Mouse (Mus musculus) neural tube, embryonic 12.5 days (tissue): Measurements from ENCODE around the gene Ptprh. TPM values are rescaled to one million over a fixed set of nuclear protein-coding genes. Genes with fewer than 3 reads are reported as not detected.
"Not testable (repeated sequence)": the region's sequence is repeated elsewhere in the genome, so short reads cannot be mapped to it uniquely, and the experiment has no call there.

Experiments used
- ATAC-seq: fragments of 200-750 bp; cut with Nextera tagmentation; 2 replicates; pipeline ENCODE4 v1.8.0; 2017; ENCODE audit warnings: low read depth, mild to moderate bottlenecking, moderate TSS enrichment, moderate library complexity; ENCODE audit not compliant: low FRiP score
- H3K27ac ChIP-seq: fragments of 300-500 bp; sonication (generic); 2 replicates; pipeline ENCODE4 v1.5.1; 2016
- H3K27me3 ChIP-seq: fragments of 300-500 bp; sonication (generic); replicated peaks from 2 replicates; pipeline ENCODE4 v1.6.1; 2016; ENCODE audit warnings: mild to moderate bottlenecking
- H3K36me3 ChIP-seq: fragments of 300-500 bp; sonication (generic); 2 replicates; pipeline ENCODE4 v1.6.1; 2016; ENCODE audit warnings: mild to moderate bottlenecking
- H3K4me1 ChIP-seq: fragments of 300-500 bp; sonication (generic); 2 replicates; pipeline ENCODE4 v1.6.1; 2016
- H3K4me2 ChIP-seq: fragments of 300-500 bp; sonication (generic); replicated peaks from 2 replicates; pipeline ENCODE4 v1.6.1; 2016; ENCODE audit warnings: mild to moderate bottlenecking
- H3K4me3 ChIP-seq: fragments of 300-500 bp; sonication (generic); 2 replicates; pipeline ENCODE4 v1.5.1; 2016
- H3K9ac ChIP-seq: fragments of 300-500 bp; sonication (generic); 2 replicates; pipeline ENCODE4 v1.6.1; 2016; ENCODE audit warnings: mild to moderate bottlenecking
- H3K9me3 ChIP-seq: fragments of 300-500 bp; sonication (generic); 2 replicates; pipeline ENCODE4 v1.6.1; 2016; ENCODE audit warnings: mild to moderate bottlenecking
- WGBS: fragments of 180-500 bp; shearing (Covaris S2); methylation state at CpG from one replicate; pipeline ENCODE4 v1.1.7; 2016; 5-methylcytosine and 5-hydroxymethylcytosine counted together
- polyA plus RNA-seq: library from polyadenylated mRNA; unstranded; fragments of >200 nt; fragmentation: Nextera tagmentation; extraction: Ambion mirVana; gene quantifications from 2 replicates; pipeline ENCODE4 v1.2.1, GENCODE M21; 2016

Gene Ptprh
- polyA plus RNA-seq, 1 experiment from 2014 or later, result not detected

DNA sequence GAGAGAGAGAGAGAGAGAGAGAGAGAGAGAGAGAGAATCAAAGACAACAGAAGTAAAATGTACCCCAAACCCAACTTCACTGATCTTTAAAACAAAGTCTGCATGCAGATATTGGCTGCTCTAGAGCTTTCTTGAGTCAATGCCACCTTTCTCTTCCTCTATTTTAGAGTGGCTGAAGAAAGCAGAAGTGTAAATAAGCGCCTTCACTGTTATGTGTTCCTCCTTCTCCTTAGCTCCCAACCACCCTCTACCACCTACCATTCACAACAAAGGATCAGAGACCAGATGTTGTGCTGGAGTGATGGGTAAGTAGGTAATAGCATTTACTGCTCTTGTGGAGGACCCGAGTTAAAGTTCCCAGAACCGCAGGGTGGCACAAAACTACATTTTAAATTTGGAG, 22.4 kb downstream of the Ptprh start:
- not testable (repeated sequence) for H3K36me3 ChIP-seq, ATAC-seq, H3K4me2 ChIP-seq, H3K9ac ChIP-seq, H3K4me3 ChIP-seq, H3K4me1 ChIP-seq, H3K27ac ChIP-seq, H3K9me3 ChIP-seq, H3K27me3 ChIP-seq
- 73% methylated on average over 3 of the region's 3 CpGs for WGBS

GRCm38 (mm10) chr7:4572361-4572760, 31.5 kb downstream of the Ptprh start:
- H3K9ac ChIP-seq, H3K4me2 ChIP-seq, H3K27me3 ChIP-seq, H3K36me3 ChIP-seq, ATAC-seq, H3K4me1 ChIP-seq, H3K4me3 ChIP-seq, H3K27ac ChIP-seq, H3K9me3 ChIP-seq: not testable (repeated sequence)
- 63% methylated on average over 2 of the region's 2 CpGs for WGBS

GRCm38 (mm10) chr7:4562660-4563059, 41.2 kb downstream of the Ptprh start:
- Histone ChIP-seq H3K4me3 (no peak overlapping the region), H3K9ac (no peak overlapping the region), H3K27ac (no peak overlapping the region), H3K9me3 (no peaks in the 10 kb centered on the region), H3K4me2 (no peak overlapping the region), H3K36me3 (no peaks in the 10 kb centered on the region), H3K4me1 (no peaks in the 10 kb centered on the region), H3K27me3 (no peaks in the 10 kb centered on the region)
- no peak for ATAC-seq
- 96% methylated on average over 3 of the region's 3 CpGs for WGBS

- H3K27ac ChIP-seq, result no peak overlapping the region
- no peaks in the 10 kb centered on the region for H3K27me3 ChIP-seq
- no peaks in the 10 kb centered on the region for H3K9me3 ChIP-seq
- peak; percentile 54 for ATAC-seq
- H3K36me3 ChIP-seq, result no peaks in the 10 kb centered on the region
- WGBS, result 72% methylated on average over 6 of the region's 6 CpGs
- no peaks in the 10 kb centered on the region for H3K4me1 ChIP-seq
- H3K4me3 ChIP-seq, result no peak overlapping the region
- no peak overlapping the region for H3K9ac ChIP-seq
- H3K4me2 ChIP-seq, result 0 out of 2 replicates have a peak overlapping the region, but pooled peaks have one; percentile 22
Observed at GRCm38 (mm10) chr7:4557167-4557560, 46.7 kb downstream of the Ptprh start.

GRCm38 (mm10) chr7:4556256-4557166, 47.3 kb downstream of the Ptprh start:
- Histone ChIP-seq H3K27ac (no peak overlapping the region), H3K4me2 (0 out of 2 replicates have a peak overlapping the region, but pooled peaks have one; percentile 22), H3K9ac (no peak overlapping the region), H3K4me1 (no peaks in the 10 kb centered on the region), H3K27me3 (no peaks in the 10 kb centered on the region), H3K4me3 (no peak overlapping the region), H3K36me3 (no peaks in the 10 kb centered on the region), H3K9me3 (no peaks in the 10 kb centered on the region)
- 26% methylated on average over 15 of the region's 15 CpGs for WGBS
- peak; percentile 88 for ATAC-seq

DNA sequence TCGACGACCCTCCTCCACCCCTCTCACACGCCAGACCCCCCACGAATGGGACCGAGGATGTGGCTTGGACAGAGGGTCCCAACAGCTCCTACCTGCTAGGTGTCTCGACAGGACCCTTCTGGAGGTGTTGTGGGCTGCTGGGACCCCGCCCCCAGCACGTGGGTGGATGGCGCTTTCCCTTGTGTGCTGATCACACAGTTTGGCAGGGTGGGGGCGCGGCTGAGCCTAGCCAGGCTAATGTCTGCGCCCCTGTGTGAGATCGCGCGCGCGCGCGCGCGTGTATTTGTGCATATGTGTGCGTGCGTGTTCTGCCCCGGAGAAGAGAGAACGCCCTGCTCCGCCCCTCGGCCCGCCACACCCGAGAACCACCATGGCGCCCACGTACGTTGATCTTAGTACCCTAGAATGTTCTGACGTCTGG, 56.6 kb downstream of the Ptprh start, which contains the start of gene Syt5:
TSS of gene Syt5 (minus strand) at position 321 of the 421 bp plus-strand sequence.
- Histone ChIP-seq H3K9ac (peak within 1 kb of the TSS; percentile 57), H3K9me3 (no peaks in the 10 kb centered on the region), H3K36me3 (0 out of 2 replicates have a peak, but pooled peaks cover 3% of the 10 kb centered on the region), H3K27me3 (peaks cover 6% of the 10 kb centered on the region; the same call in 1 of the 2 replicates), H3K4me3 (peak within 1 kb of the TSS; percentile 43), H3K4me1 (peaks cover 21% of the 10 kb centered on the region), H3K27ac (peak within 1 kb of the TSS; percentile 26; the same call in 1 of the 2 replicates), H3K4me2 (peak within 1 kb of the TSS; percentile 67)
- WGBS, result 7% methylated on average over 33 of the region's 33 CpGs
- peak; percentile 72 for ATAC-seq

- Histone ChIP-seq H3K4me1 (peaks cover 21% of the 10 kb centered on the region), H3K9ac (peak overlapping the region; percentile 57), H3K9me3 (no peaks in the 10 kb centered on the region), H3K4me2 (peak overlapping the region; percentile 67), H3K36me3 (peaks cover 3% of the 10 kb centered on the region; the same call in 1 of the 2 replicates), H3K27ac (peak overlapping the region; percentile 26; the same call in 1 of the 2 replicates), H3K27me3 (peaks cover 6% of the 10 kb centered on the region; the same call in 1 of the 2 replicates), H3K4me3 (peak overlapping the region; percentile 43)
- WGBS, result under 1% methylated on average over 26 of the region's 26 CpGs
- ATAC-seq, result peak; percentile 95
Observed at GRCm38 (mm10) chr7:4546591-4547131, 57.2 kb downstream of the Ptprh start.

DNA sequence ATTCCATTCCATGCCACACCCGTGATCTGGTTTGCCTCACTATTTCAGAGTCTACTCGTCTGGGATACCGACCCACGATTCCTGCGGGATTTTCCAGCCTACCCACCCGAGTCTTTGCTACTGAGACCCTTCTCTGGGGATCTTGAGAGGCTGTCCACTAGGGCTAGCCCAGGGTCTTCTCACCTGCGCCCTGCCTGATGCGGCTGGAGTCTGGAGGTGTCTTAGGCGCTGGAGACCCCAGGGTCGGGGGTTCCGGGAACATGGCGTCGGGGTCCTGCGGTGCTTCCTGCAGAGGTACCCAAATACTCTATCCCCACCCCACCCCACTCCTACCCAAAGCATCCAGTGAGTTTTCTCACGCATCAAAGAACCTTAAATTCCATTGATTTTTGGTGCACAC, 57.8 kb downstream of the Ptprh start:
- ATAC-seq, result peak; percentile 52
- H3K27ac ChIP-seq, result no peak overlapping the region
- peaks cover 21% of the 10 kb centered on the region for H3K4me1 ChIP-seq
- peak overlapping the region; percentile 57; the same call in 1 of the 2 replicates for H3K9ac ChIP-seq
- H3K36me3 ChIP-seq, result peaks cover 6% of the 10 kb centered on the region; the same call in 1 of the 2 replicates
- WGBS, result 72% methylated on average over 15 of the region's 15 CpGs
- H3K9me3 ChIP-seq, result no peaks in the 10 kb centered on the region
- peak overlapping the region; percentile 43 for H3K4me3 ChIP-seq
- H3K27me3 ChIP-seq, result peaks cover 6% of the 10 kb centered on the region; the same call in 1 of the 2 replicates
- peak overlapping the region; percentile 67 for H3K4me2 ChIP-seq

- WGBS, result 39% methylated on average over 17 of the region's 17 CpGs
- Histone ChIP-seq H3K4me1 (peaks cover 16% of the 10 kb centered on the region), H3K27ac (no peak overlapping the region), H3K36me3 (peaks cover 10% of the 10 kb centered on the region), H3K4me3 (no peak overlapping the region), H3K4me2 (no peak overlapping the region), H3K9ac (no peak overlapping the region), H3K27me3 (no peaks in the 10 kb centered on the region), H3K9me3 (no peaks in the 10 kb centered on the region)
- no peak for ATAC-seq
Observed at GRCm38 (mm10) chr7:4542013-4542412, 61.8 kb downstream of the Ptprh start.

DNA sequence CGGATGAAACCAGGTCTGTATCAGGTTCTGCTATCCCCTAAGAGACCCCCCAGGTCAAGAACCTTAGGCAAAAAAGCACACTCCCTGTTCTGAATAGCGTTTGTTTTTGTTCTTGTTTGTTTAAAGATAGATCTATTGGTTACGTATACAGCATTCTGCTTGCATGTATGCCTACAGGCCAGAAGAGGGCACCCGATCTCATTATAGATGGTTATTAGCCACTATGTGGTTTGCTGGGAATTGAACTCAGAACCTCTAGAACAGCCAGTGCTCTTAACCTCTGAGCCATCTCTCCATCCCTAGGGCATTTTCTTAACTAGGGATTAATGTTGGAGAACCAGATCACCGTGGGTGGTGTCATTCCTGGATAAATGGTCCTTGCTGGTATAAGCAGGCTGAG, 62.5 kb downstream of the Ptprh start:
- Histone ChIP-seq H3K4me3 (no peak overlapping the region), H3K27me3 (no peaks in the 10 kb centered on the region), H3K9me3 (no peaks in the 10 kb centered on the region), H3K27ac (no peak overlapping the region), H3K9ac (no peak overlapping the region), H3K4me2 (no peak overlapping the region), H3K4me1 (peaks cover 10% of the 10 kb centered on the region), H3K36me3 (peaks cover 10% of the 10 kb centered on the region)
- no peak for ATAC-seq
- 66% methylated on average over 5 of the region's 5 CpGs for WGBS

DNA sequence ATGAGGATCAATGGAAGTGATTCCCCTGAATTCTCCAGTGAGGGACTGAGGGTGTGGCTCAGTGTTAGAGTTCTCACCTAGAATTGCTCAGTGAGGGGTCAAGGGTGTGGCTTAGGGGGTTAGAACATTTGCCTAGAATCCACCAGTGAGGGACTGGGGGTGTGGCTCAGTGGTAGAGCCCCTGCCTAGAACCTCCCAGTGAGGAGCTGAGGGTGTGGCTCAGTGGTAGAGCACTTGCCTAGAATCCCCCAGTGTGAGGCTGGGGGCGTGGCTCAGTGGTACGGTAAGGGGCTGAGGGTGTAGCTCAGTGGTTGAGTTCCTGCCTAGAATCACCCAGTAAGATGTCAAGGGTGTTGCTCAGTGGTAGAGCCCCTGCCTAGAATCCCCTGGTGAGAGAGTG, 64.8 kb downstream of the Ptprh start:
- 86% methylated on average over 2 of the region's 2 CpGs for WGBS
- ATAC-seq, result no peak
- no peak overlapping the region for H3K27ac ChIP-seq

DNA sequence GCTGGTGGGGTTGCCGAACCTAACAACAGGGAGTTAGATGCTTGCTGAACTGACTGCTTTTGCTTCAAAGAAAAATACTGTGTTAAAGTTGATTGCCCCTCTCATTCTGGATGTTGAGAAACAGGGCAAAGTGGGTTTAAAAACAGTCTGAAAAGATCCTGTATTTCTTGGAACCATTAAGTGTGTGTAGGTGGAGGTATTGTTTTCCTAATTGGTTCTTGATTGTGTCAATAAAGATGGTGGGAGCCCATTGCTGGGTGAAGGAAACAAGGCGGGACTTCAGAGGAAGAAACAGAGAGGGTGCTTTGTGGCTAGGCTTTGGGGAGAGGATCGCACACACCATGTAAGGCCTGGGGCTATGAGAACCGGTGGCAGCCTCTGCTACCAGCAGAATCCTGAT, 66.7 kb downstream of the Ptprh start:
- WGBS, result 58% methylated on average over 4 of the region's 4 CpGs
- Histone ChIP-seq H3K27ac (no peak overlapping the region), H3K9me3 (no peaks in the 10 kb centered on the region), H3K9ac (no peak overlapping the region), H3K4me3 (no peak overlapping the region), H3K36me3 (peaks cover 6% of the 10 kb centered on the region), H3K27me3 (0 out of 2 replicates have a peak, but pooled peaks cover under 1% of the 10 kb centered on the region), H3K4me1 (0 out of 2 replicates have a peak, but pooled peaks cover 1% of the 10 kb centered on the region), H3K4me2 (no peak overlapping the region)
- ATAC-seq, result no peak

More for the DNA sequence above, 64.8 kb downstream of the Ptprh start:
- no peaks in the 10 kb centered on the region for H3K4me1 ChIP-seq
- peaks cover 10% of the 10 kb centered on the region for H3K36me3 ChIP-seq
- no peak overlapping the region for H3K9ac ChIP-seq
- no peaks in the 10 kb centered on the region for H3K9me3 ChIP-seq
- no peaks in the 10 kb centered on the region for H3K27me3 ChIP-seq
- H3K4me2 ChIP-seq, result no peak overlapping the region
- no peak overlapping the region for H3K4me3 ChIP-seq
